Mouse (Mus musculus) small intestine, adult 2 months (tissue): ENCODE results near the gene Dab2ip.

Source experiments
- CTCF ChIP-seq: fragments of 200-500 bp; IDR thresholded peaks from 2 replicates; pipeline ENCODE4 v1.5.1; 2012; ENCODE audit warnings: low read depth, mild to moderate bottlenecking, control low read depth, inconsistent platforms, low read length, moderate library complexity, mixed read lengths; ENCODE audit not compliant: insufficient replicate concordance, insufficient read length; ENCODE audit errors: extremely low read depth
- POLR2A ChIP-seq: fragments of 200-500 bp; IDR thresholded peaks from 2 replicates; pipeline ENCODE4 v1.6.1; 2012; ENCODE audit warnings: low read depth, mild to moderate bottlenecking, control low read depth, inconsistent platforms, low read length, moderate library complexity

DNA sequence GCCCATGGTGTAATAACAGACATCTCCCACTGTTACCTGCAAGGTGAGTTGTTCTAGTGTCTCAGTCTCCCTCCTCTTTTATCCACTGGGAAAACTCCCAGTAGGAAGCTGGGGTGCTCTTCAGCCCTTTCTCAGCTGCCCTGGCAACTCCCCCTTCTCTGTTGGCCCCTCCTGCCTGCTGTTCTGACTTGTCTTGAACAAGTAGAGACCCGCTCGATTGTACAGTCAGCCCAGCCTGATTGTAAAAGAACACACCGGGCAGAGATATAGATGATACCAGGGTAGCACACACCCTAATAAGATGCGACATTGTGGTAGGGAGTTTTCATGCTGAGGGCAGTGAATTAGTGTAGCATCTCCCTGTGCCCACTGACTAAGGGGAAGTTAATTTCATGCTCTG, 111.2 kb downstream of the Dab2ip start:
- TF ChIP-seq CTCF, result no peak
- no peak for TF ChIP-seq POLR2A
